Mouse (Mus musculus) B cell, adult 2 months (primary cell): ENCODE measurements around the gene Zkscan14.
A peak's percentile ranks its signal among the peaks of the same experiment; 100 is the strongest.

ENCODE experiments used
- DNase-seq, 2 experiments: peaks; one replicate each; pipeline ENCODE4 v3.0.0; 2022

Zkscan14 gene

DNA sequence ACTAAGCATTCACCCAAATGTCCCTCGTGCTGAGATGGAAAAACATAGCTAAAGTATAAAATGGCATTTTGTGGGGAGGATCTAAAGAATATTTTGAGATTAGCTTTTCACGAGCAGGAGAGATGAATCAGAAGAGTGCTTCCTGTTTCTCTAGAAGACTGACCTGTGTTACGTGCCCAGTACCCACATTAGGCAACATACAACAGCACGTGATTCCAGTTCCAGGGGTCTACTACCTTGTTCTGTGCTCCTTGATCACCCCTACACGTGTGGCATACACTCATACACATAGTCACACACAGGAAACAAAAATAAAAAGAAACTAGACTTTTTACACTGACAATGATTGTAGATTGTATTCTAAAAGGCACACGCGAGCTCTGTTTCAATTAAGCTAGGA, 1.3 kb downstream of the Zkscan14 start:
- no peak for DNase-seq

- DNase-seq, result no peak
Measured at GRCm38 (mm10) chr5:145191962-145192361, 9.7 kb downstream of the Zkscan14 start, which contains the start of gene Atp5j2. TSS of gene Atp5j2 (minus strand) at chr5:145192062.

DNA sequence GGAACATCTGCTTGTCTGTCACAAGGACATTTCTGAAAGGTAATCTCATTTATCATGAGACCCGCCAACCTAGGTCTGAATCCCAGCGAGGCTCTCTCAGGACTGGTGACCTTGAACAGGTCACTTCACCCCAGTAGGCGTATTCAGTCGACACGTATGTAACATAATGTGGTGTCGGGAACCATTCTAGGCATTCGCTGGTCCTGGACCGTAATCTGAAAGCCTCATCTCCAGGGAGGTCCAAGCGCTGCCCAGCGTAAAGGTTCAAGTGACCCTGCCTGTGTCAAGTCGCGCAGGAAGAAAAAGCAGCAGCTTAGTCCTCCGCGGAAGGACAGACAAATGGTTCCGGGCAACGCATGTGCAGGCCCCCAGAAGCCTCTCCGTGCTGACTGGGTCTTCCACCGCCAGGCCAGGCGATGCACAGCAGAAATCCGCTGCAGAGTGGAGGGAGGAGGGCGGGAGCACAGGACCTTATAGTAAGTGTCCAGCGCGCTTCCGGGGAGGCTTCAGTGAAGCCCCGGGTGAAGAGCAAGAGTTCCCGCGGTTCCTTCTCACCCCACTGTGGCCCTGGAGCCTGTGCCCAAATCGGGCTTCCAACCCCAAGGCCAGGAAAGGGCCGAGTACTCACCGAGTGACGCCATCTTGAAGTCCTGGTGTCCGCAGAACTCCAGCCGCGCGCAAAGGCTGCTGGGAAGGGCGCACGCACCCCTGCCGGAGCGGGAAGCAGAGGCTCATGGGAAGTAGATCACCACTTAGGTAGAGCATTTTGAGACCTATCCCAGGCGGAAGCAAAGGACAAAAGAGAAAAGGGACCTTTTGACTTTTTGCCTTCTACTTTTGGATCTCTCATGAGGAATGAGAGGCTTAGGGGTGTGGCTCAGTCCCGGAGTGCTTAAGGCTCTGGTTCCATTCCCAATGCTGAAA, 10.5 kb downstream of the Zkscan14 start:
- DNase-seq, result peak; percentile 90

DNA sequence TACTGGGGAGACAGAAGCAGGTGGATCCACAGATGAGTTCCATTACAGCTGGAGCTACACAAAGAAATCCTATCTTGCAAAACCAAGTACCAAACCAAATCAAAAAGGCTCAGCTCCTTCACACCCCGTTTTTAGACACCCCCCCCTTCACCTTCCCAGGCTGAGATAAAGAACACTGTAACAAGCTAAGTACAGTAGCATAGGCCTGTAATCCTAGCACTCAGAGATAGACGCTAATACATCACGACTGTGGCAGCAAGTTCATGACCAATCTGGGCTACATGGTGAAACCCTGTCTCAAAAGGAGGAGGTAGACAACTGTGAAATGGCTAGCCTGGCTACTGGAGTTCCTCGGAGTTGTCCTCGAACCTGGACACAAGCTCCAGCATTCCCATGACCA, 11.3 kb downstream of the Zkscan14 start:
- DNase-seq, result no peak

- DNase-seq, result no peak
Measured at GRCm38 (mm10) chr5:145189416-145189815, 12.3 kb downstream of the Zkscan14 start.

DNA sequence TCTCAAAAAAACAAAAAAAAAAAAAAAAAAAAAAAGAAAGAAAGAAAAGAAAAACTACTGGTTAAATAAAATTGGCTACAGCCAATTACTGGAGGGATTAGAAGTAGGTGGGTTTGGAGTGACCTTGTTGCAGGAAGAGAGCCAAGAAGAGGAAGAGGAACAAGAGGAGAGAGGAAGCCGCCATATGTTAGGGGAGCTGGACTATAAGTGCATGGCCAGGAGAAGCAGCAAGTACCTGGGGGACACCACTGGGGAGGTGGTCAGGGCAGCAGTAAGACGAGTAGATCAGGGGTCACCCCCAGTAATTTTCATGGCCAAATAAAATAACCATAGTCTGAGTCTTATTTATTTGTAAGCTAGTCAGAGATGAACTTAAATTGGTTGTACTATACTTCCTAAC, 16.4 kb downstream of the Zkscan14 start:
- DNase-seq, result no peak

DNA sequence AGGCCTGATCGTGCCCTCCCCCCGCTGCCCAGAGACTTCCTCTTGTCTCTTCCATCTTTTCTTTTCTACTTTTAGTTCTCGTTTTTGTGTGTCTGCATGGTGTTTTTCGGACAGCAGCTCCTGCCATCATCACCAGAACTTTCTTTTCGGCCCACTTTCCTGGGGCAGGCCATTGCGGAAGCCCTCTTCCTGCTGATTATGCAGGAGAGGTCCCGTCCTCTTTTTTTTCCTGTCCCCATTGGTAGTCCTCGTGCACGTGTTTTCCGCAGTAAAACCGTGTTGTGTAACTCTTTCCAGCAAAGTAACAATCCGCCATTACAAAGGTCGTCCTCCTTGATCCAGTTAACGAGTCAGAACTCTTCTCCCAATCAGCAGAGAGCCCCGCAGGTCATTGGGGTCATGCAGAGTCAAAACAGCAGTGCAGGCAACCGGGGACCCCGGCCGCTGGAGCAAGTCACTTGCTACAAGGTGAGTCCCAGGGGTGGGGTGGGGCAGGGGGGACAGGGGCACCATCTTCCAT, 23.1 kb downstream of the Zkscan14 start:
- DNase-seq, result no peak

GRCm38 (mm10) chr5:145167306-145167661, 34.4 kb downstream of the Zkscan14 start:
- DNase-seq, result no peak

GRCm38 (mm10) chr5:145166536-145167305, 34.9 kb downstream of the Zkscan14 start, which contains the start of the genes Ptcd1 and Cpsf4:
TSS of gene Ptcd1 (minus strand) at chr5:145167108.
TSS of gene Cpsf4 (plus strand) at chr5:145167213.
- peak; percentile 95 to 97 for DNase-seq

DNA sequence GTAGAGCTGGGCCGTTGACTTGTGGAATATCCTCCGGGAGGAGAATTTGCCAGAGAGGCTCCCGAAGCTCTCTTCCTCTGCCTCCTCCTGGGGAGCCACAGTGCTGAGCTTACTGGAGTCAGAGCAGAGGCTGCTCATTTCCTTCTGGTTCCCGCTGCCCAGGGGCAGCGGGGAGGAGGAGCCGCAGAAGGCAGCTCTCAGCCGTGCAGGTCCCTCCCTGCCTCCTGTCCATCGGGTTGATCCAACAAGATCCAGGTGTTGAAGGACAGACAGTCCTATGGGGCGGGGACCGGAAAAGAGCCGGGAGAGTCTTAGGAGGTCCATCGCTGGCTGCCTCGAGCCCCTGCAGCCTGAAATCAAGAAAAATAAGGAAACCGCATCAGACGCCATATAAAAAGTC, 36.5 kb downstream of the Zkscan14 start:
- DNase-seq, result no peak

GRCm38 (mm10) chr5:145164710-145165109, 37.0 kb downstream of the Zkscan14 start:
- no peak for DNase-seq

DNA sequence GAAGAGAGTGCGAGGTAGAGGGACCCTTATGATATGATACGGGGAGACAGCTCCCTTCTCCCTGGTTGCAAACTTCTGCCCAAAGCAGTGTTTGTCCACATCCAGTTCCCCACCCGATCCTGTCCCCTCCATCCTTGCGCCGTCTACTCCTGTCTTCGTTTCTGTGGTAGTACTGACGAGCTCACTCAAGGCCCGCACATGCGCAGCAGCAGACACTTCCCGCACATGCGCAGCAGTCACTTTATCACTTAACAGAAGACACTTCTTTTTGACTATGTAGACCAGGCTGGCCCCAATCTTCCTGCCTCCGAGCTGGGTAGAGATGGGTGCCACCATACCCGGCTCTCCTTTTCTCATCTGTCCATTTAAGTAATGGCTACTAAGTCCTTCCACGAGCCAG, 40.3 kb downstream of the Zkscan14 start:
- DNase-seq, result no peak

DNA sequence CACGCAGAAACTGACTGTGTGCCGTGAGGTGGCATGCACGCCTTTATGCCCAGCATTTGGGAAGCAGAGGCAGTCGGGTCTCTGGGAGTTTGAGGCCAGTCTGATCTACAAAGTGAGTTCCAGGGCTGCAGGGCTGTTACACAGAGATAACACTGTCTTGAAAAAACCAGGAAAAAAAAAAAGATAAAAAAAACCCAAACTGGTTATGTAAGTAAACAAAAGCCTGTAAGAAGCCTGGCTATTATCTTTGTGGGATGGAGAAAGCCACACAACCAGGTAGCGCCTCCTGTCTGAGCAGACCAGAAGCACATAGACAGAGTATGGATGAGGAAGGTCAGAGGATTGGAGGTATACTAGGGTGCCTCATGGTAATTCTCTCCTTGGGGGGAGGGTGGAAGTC, 49.0 kb downstream of the Zkscan14 start:
- DNase-seq, result no peak

- DNase-seq, result no peak
Measured at GRCm38 (mm10) chr5:145149294-145149693, 52.4 kb downstream of the Zkscan14 start.

DNA sequence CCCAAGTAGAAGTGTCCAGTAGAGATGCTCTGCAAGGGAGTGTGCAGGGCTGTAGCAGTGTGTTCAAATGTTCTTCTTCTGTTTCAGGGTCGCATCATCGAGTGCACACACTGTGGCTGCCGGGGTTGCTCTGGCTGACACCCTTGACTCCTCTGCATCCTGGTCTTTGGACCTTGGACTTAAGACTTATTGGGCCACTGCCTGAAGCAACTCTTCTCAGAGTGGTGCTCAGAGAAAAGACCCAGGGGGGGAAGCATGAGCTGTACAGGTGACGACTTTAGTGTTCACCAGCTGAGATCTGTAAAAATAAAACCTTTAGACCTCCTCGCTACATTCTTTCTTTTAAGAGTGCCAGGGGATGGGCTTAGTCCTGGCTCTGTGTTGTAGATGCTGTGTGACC, 53.9 kb downstream of the Zkscan14 start:
- DNase-seq, result no peak
